Mouse (Mus musculus) heart, embryonic 15.5 days (tissue): ENCODE data around the gene Phrf1. TPM values are rescaled to one million over a fixed set of nuclear protein-coding genes. Genes with fewer than 3 reads are reported as not detected.

Source experiments
- ATAC-seq: fragments of 200-750 bp; cut with Nextera tagmentation; replicated peaks from 2 replicates; pipeline ENCODE4 v1.8.0; 2017; ENCODE audit warnings: low read depth, moderate TSS enrichment; ENCODE audit not compliant: insufficient number of reproducible peaks, insufficient read depth, low FRiP score
- H3K27ac ChIP-seq: fragments of 300-500 bp; sonication (generic); 2 replicates; pipeline ENCODE4 v1.5.1; 2015; ENCODE audit warnings: mild to moderate bottlenecking, inconsistent platforms
- H3K27me3 ChIP-seq: fragments of 300-500 bp; sonication (generic); 2 replicates; pipeline ENCODE4 v1.6.1; 2015; ENCODE audit warnings: inconsistent platforms
- H3K36me3 ChIP-seq: fragments of 300-500 bp; sonication (generic); 2 replicates; pipeline ENCODE4 v1.6.1; 2015; ENCODE audit warnings: mild to moderate bottlenecking, inconsistent platforms
- H3K4me1 ChIP-seq: fragments of 300-500 bp; sonication (generic); replicated peaks from 2 replicates; pipeline ENCODE4 v1.6.1; 2015; ENCODE audit warnings: inconsistent platforms
- H3K4me2 ChIP-seq: fragments of 300-500 bp; sonication (generic); 2 replicates; pipeline ENCODE4 v1.6.1; 2015; ENCODE audit warnings: inconsistent platforms, mild to moderate bottlenecking, moderate library complexity
- H3K4me3 ChIP-seq: fragments of 300-500 bp; sonication (generic); 2 replicates; pipeline ENCODE4 v1.5.1; 2015; ENCODE audit warnings: mild to moderate bottlenecking, inconsistent platforms
- H3K9ac ChIP-seq: fragments of 300-500 bp; sonication (generic); 2 replicates; pipeline ENCODE4 v1.6.1; 2015; ENCODE audit warnings: mild to moderate bottlenecking, inconsistent platforms
- H3K9me3 ChIP-seq: fragments of 300-500 bp; sonication (generic); replicated peaks from 2 replicates; pipeline ENCODE4 v1.6.1; 2016; ENCODE audit warnings: inconsistent platforms
- WGBS: fragments of 180-500 bp; shearing (Covaris S2); methylation state at CpG from one replicate; pipeline ENCODE4 v1.1.7; 2015; ENCODE audit warnings: mixed read lengths; 5-methylcytosine and 5-hydroxymethylcytosine counted together
- polyA plus RNA-seq: library from polyadenylated mRNA; unstranded; fragments of >200 nt; fragmentation: Nextera tagmentation; extraction: Ambion mirVana; gene quantifications from 2 replicates; pipeline ENCODE4 v1.2.1, GENCODE M21; 2015

The Phrf1 gene
- 36.7 and 44.9 TPM in 2 replicates for polyA plus RNA-seq

- under 1% methylated on average over 76 of the region's 76 CpGs for WGBS
- peaks cover 21% of the 10 kb centered on the region for H3K4me1 ChIP-seq
- H3K9ac ChIP-seq, result peak within 1 kb of the TSS; percentile 91
- no peaks in the 10 kb centered on the region for H3K27me3 ChIP-seq
- H3K4me2 ChIP-seq, result peak within 1 kb of the TSS; percentile 85
- H3K9me3 ChIP-seq, result no peaks in the 10 kb centered on the region
- peaks cover 25% of the 10 kb centered on the region for H3K36me3 ChIP-seq
- peak within 1 kb of the TSS; percentile 93 for H3K27ac ChIP-seq
- peak; percentile 88 for ATAC-seq
- peak within 1 kb of the TSS; percentile 92 for H3K4me3 ChIP-seq
Observed at GRCm38 (mm10) chr7:141228279-141229067, at the start of gene Phrf1. Gene Phrf1 (plus strand): TSS chr7:141228784.

GRCm38 (mm10) chr7:141188194-141188593, 40.4 kb upstream of the Phrf1 start:
- 68% methylated on average over 3 of the region's 3 CpGs for WGBS
- Histone ChIP-seq H3K27me3 (no peaks in the 10 kb centered on the region), H3K4me3 (no peak overlapping the region), H3K4me1 (peaks cover 18% of the 10 kb centered on the region), H3K27ac (no peak overlapping the region), H3K4me2 (no peak overlapping the region), H3K9ac (no peak overlapping the region), H3K9me3 (no peaks in the 10 kb centered on the region), H3K36me3 (peaks cover 21% of the 10 kb centered on the region)
- no peak for ATAC-seq

GRCm38 (mm10) chr7:141188733-141189132, 39.9 kb upstream of the Phrf1 start:
- Histone ChIP-seq H3K4me3 (no peak overlapping the region), H3K27me3 (no peaks in the 10 kb centered on the region), H3K9ac (no peak overlapping the region), H3K9me3 (no peaks in the 10 kb centered on the region), H3K36me3 (peaks cover 21% of the 10 kb centered on the region), H3K4me2 (no peak overlapping the region), H3K4me1 (peaks cover 19% of the 10 kb centered on the region), H3K27ac (no peak overlapping the region)
- 92% methylated on average over 3 of the region's 3 CpGs for WGBS
- no peak for ATAC-seq

GRCm38 (mm10) chr7:141190220-141190619, 38.4 kb upstream of the Phrf1 start:
- H3K4me1 ChIP-seq, result peaks cover 23% of the 10 kb centered on the region
- H3K27ac ChIP-seq, result no peak overlapping the region
- H3K4me3 ChIP-seq, result no peak overlapping the region
- H3K9ac ChIP-seq, result no peak overlapping the region
- no peak overlapping the region for H3K4me2 ChIP-seq
- H3K9me3 ChIP-seq, result no peaks in the 10 kb centered on the region
- peaks cover 21% of the 10 kb centered on the region for H3K36me3 ChIP-seq
- no peak for ATAC-seq
- no peaks in the 10 kb centered on the region for H3K27me3 ChIP-seq
- 92% methylated on average over 3 of the region's 3 CpGs for WGBS

- no peak for ATAC-seq
- no peak overlapping the region for H3K27ac ChIP-seq
- H3K4me1 ChIP-seq, result peaks cover 26% of the 10 kb centered on the region
- no peak overlapping the region for H3K4me2 ChIP-seq
- H3K9me3 ChIP-seq, result no peaks in the 10 kb centered on the region
- WGBS, result 84% methylated on average over 14 of the region's 14 CpGs
- H3K36me3 ChIP-seq, result peaks cover 21% of the 10 kb centered on the region
- no peak overlapping the region for H3K4me3 ChIP-seq
- no peaks in the 10 kb centered on the region for H3K27me3 ChIP-seq
- no peak overlapping the region for H3K9ac ChIP-seq
Observed at GRCm38 (mm10) chr7:141191036-141191435, 37.5 kb upstream of the Phrf1 start.

GRCm38 (mm10) chr7:141191796-141192685, 36.5 kb upstream of the Phrf1 start:
- 89% methylated on average over 24 of the region's 24 CpGs for WGBS
- Histone ChIP-seq H3K4me1 (peaks cover 26% of the 10 kb centered on the region), H3K9ac (0 out of 2 replicates have a peak overlapping the region, but pooled peaks have one; percentile 18), H3K4me2 (peak overlapping the region; percentile 90), H3K27ac (no peak overlapping the region), H3K27me3 (no peaks in the 10 kb centered on the region), H3K36me3 (peaks cover 21% of the 10 kb centered on the region), H3K9me3 (no peaks in the 10 kb centered on the region), H3K4me3 (peak overlapping the region; percentile 95; the same call in 1 of the 2 replicates)
- no peak for ATAC-seq

GRCm38 (mm10) chr7:141192776-141193347, 35.7 kb upstream of the Phrf1 start:
- peaks cover 21% of the 10 kb centered on the region for H3K36me3 ChIP-seq
- peaks cover 26% of the 10 kb centered on the region for H3K4me1 ChIP-seq
- no peaks in the 10 kb centered on the region for H3K9me3 ChIP-seq
- no peaks in the 10 kb centered on the region for H3K27me3 ChIP-seq
- H3K9ac ChIP-seq, result peak overlapping the region; percentile 92
- 27% methylated on average over 12 of the region's 12 CpGs for WGBS
- peak overlapping the region; percentile 88 for H3K27ac ChIP-seq
- H3K4me3 ChIP-seq, result peak overlapping the region; percentile 95
- peak overlapping the region; percentile 90 for H3K4me2 ChIP-seq
- ATAC-seq, result no peak

GRCm38 (mm10) chr7:141193348-141193856, 35.2 kb upstream of the Phrf1 start:
- H3K4me2 ChIP-seq, result peak overlapping the region; percentile 90
- H3K4me3 ChIP-seq, result peak overlapping the region; percentile 95
- no peaks in the 10 kb centered on the region for H3K9me3 ChIP-seq
- ATAC-seq, result peak; percentile 45
- WGBS, result under 1% methylated on average over 43 of the region's 43 CpGs
- H3K9ac ChIP-seq, result peak overlapping the region; percentile 92
- peaks cover 26% of the 10 kb centered on the region for H3K4me1 ChIP-seq
- H3K36me3 ChIP-seq, result peaks cover 21% of the 10 kb centered on the region
- no peaks in the 10 kb centered on the region for H3K27me3 ChIP-seq
- peak overlapping the region; percentile 88 for H3K27ac ChIP-seq

- Histone ChIP-seq H3K4me1 (peaks cover 26% of the 10 kb centered on the region), H3K4me2 (peak within 1 kb of the TSS; percentile 92), H3K9me3 (no peaks in the 10 kb centered on the region), H3K27ac (peak within 1 kb of the TSS; percentile 88), H3K36me3 (peaks cover 21% of the 10 kb centered on the region), H3K4me3 (peak within 1 kb of the TSS; percentile 95), H3K9ac (peak within 1 kb of the TSS; percentile 92), H3K27me3 (no peaks in the 10 kb centered on the region)
- ATAC-seq, result peak; percentile 96
- under 1% methylated on average over 39 of the region's 39 CpGs for WGBS
Observed at GRCm38 (mm10) chr7:141193948-141194347, 34.6 kb upstream of the Phrf1 start, which contains the start of the genes Hras and Lrrc56. Gene Hras (minus strand): TSS chr7:141194005. Gene Lrrc56 (plus strand): TSS chr7:141194157.

GRCm38 (mm10) chr7:141194409-141194808, 34.2 kb upstream of the Phrf1 start:
- Histone ChIP-seq H3K27ac (peak overlapping the region; percentile 84), H3K4me2 (peak overlapping the region; percentile 92), H3K27me3 (no peaks in the 10 kb centered on the region), H3K36me3 (peaks cover 21% of the 10 kb centered on the region), H3K9ac (peak overlapping the region; percentile 60), H3K4me3 (peak overlapping the region; percentile 95), H3K9me3 (no peaks in the 10 kb centered on the region), H3K4me1 (peaks cover 26% of the 10 kb centered on the region)
- no peak for ATAC-seq
- WGBS, result under 1% methylated on average over 23 of the region's 23 CpGs
